Mouse (Mus musculus): Measurements from ENCODE around the gene Coq10b.

- TF ChIP-seq CTCF (IDR thresholded peaks at IDR 0.05; ENCODE audit: low read depth), result peak; percentile 10; the same call in 1 of the 2 replicates
- no peak for TF ChIP-seq EP300 (IDR thresholded peaks at IDR 0.05; ENCODE audit: low read depth)
Measured at GRCm38 (mm10) chr1:55012513-55012912, 40.1 kb upstream of the Coq10b start.

All from heart, postnatal 0 days (tissue).